Mouse (Mus musculus) kidney, postnatal 4 days (tissue): ENCODE data around the gene D330020A13Rik.

Source experiments
- DNase-seq, 2 experiments: peaks; one replicate each; pipeline ENCODE4 v3.0.0; 2021; ENCODE audit warnings: mixed read lengths in 2 of 2

The D330020A13Rik gene

DNA sequence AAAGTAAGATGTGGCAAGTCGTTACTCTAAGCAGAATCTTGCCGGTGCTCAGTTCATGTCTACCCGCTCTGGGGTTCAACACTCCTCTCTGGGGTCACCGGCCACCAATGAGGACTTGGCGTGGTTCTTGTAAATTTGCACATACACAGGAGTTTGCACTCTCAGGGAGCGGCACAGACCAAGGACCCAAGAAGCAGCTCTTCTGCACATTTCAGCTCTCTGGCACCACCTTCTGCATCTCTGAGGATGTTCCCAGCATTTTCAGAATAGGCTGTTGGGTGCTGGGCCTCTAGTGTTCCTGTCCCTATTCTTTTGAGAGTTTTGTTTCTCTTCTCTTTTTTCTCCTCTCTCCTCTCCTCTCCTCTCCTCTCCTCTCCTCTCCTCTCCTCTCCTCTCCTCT lies 7.0 kb downstream of the D330020A13Rik start:
- peak; percentile 64 to 74 for DNase-seq

- DNase-seq = peak; percentile 38 to 52
These were observed 8.7 kb downstream of the D330020A13Rik start for GRCm38 (mm10) chr6:120302755-120303316.

DNA sequence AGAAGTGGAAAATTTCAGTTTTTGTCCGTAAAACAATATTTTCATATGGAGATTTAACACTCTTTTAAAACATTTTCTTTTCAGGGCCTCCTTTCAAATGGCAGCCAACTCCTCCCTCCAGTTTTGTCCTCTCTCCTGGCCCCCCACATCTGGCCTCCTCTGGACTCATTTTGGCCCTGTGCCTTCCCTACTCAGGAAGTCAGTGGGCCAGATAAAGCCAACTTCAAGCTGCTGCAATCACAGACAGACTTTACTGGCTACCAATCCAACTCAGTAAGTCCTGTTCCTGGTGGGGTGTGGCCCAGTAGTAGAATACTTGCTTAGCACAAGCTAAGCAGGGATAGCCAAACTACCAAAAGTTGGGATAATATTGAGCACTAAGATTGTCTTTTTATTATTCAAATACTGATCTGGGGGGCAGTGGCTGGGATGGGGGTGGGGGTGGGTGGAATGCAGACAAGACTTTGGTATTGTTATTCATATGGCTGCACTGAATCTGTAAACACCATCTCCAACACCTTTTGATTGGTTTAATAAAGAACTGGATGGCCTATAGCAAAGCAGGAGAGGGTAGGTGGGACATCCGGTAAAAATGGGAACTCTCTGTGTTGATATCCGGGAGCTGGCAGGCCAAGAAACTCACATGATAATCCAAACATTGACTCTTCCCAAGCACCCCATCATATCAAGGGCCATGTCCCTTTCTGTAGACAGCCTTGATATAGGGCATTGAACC lies 12.9 kb downstream of the D330020A13Rik start:
- no peak for DNase-seq

DNA sequence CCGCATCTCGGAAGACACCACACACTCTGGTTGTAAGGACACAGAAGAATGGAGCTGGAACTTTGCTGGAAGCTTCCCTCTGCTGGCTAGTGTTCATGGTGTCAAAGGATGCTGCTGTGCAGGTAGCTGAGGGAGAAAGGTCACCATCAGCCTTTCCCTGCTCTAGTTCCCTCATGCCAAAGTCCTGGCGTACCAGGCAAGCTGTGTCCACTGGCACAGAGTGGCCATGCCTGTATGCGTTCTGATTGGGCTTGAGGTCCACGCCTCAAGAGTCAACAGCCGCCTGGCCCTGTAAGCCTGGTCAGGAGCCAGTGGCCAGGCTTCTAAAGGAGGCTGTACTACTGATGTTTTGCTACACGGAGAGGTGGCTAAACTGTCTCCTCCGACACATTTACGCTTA lies 15.2 kb downstream of the D330020A13Rik start:
- DNase-seq = peak; percentile 6 to 32

DNA sequence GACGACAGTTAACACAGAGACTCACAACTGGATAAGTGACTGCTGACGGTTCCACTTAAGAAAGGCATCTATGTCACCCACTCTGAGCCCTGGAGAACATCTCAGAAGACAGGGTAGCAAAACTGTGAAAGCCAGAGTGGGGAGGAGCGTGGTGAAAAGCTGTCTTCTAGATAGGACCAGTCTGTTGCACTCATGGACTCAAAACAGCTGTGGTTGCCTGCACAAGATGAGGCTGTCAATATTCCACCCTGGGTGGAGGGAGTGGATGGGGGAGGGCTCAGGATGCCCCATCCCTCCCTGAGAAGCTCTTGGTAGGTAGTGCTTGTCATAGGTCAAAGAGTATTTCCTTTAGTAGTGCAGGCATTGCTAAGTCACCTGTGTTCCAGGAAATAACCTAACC lies 15.6 kb downstream of the D330020A13Rik start:
- DNase-seq = peak in 1 of 2 experiments; percentile 16

GRCm38 (mm10) chr6:120312443-120312842 lies 18.3 kb downstream of the D330020A13Rik start:
- no peak for DNase-seq

- DNase-seq = no peak
These were observed 24.3 kb downstream of the D330020A13Rik start for GRCm38 (mm10) chr6:120318303-120318940.

GRCm38 (mm10) chr6:120319129-120319528 lies 25.0 kb downstream of the D330020A13Rik start:
- no peak for DNase-seq

DNA sequence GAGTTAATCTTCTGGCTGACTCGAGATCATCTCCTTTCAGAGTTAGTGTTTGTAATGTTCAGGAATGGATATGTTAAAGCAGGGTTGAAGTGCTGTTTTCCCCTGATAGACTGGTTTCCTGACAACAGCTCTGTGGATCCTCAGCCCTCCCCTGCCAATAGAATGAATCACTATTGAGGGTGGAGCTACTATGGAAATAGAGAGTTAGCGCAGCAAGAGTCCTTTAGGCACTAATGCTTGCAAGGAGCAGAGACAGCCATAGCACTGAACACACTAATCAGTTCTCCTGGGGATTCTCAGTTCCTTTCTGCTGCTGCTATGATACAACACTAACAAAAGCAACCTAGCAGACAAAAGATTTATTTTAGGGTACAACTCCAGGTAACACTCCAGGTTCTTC lies 26.2 kb downstream of the D330020A13Rik start:
- DNase-seq = no peak

GRCm38 (mm10) chr6:120324295-120324927 lies 30.2 kb downstream of the D330020A13Rik start:
- peak; percentile 73 to 80 for DNase-seq

GRCm38 (mm10) chr6:120332351-120332750 lies 38.2 kb downstream of the D330020A13Rik start:
- DNase-seq = no peak

- DNase-seq = no peak
These were observed 49.8 kb downstream of the D330020A13Rik start for GRCm38 (mm10) chr6:120343992-120344391.
